Mouse (Mus musculus) macrophage (primary cell): ENCODE data around the gene Vmn1r225. TPM values are rescaled to one million over a fixed set of nuclear protein-coding genes. Genes with fewer than 3 reads are reported as not detected.
"Not testable (repeated sequence)": the region's sequence is repeated elsewhere in the genome, so short reads cannot be mapped to it uniquely, and the experiment has no call there.

ENCODE experiments used
- H3K27ac ChIP-seq: fragments of 350-480 bp; formaldehyde crosslinking; 2 replicates; pipeline ENCODE4 v1.9.0; 2021
- H3K36me3 ChIP-seq: fragments of 350-480 bp; formaldehyde crosslinking; 2 replicates; pipeline ENCODE4 v1.9.0; 2021; ENCODE audit errors: inconsistent target
- H3K4me3 ChIP-seq: fragments of 350-480 bp; formaldehyde crosslinking; 2 replicates; pipeline ENCODE4 v1.9.0; 2021; ENCODE audit errors: inconsistent target
- H3K79me2 ChIP-seq: fragments of 350-480 bp; formaldehyde crosslinking; 2 replicates; pipeline ENCODE4 v1.9.0; 2021; ENCODE audit errors: inconsistent target
- WGBS: methylation state at CpG from one replicate; pipeline ENCODE4 v1.1.7; 2026; ENCODE audit warnings: inconsistent platforms; ENCODE audit not compliant: missing documents; 5-methylcytosine and 5-hydroxymethylcytosine counted together
- polyA plus RNA-seq: library from polyadenylated mRNA; stranded (reverse); fragments of 250-400 nt; gene quantifications from 3 replicates; pipeline ENCODE4 v1.2.4, GENCODE M21; 2018; ENCODE audit warnings: inconsistent platforms
- total RNA-seq, 78 experiments: library from RNA; depleted of rRNA; stranded (reverse); fragments of 250-400 nt; gene quantifications; 1 replicate in 9 of 78; 2 replicates in 24 of 78; 3 replicates in 43 of 78; 4 replicates in 2 of 78; pipeline ENCODE4 v1.2.4; 2018; ENCODE audit warnings: inconsistent platforms in 56 of 78

Gene Vmn1r225
- total RNA-seq (2018; cell fraction: chromatin; rRNA removed): not detected
- total RNA-seq (2018; cell fraction: cytosol; rRNA removed): not detected
- not detected for total RNA-seq (2018; cell fraction: nucleus; rRNA removed)
- polyA plus RNA-seq: not detected in 3 replicates

GRCm38 (mm10) chr17:20497858-20498257, at the start of gene Vmn1r225:
TSS of gene Vmn1r225 (plus strand) at chr17:20498158.
- no peak within 1 kb of the TSS for H3K27ac ChIP-seq
- H3K4me3 ChIP-seq: no peak within 1 kb of the TSS
- no peaks in the 10 kb centered on the region for H3K79me2 ChIP-seq
- H3K36me3 ChIP-seq: no peaks in the 10 kb centered on the region

- Histone ChIP-seq H3K27ac (no peak overlapping the region), H3K36me3 (no peaks in the 10 kb centered on the region), H3K4me3 (no peak overlapping the region), H3K79me2 (no peaks in the 10 kb centered on the region)
- WGBS: 79% methylated on average over 3 of the region's 3 CpGs
Measured at GRCm38 (mm10) chr17:20473311-20473710, 24.6 kb upstream of the Vmn1r225 start.

DNA sequence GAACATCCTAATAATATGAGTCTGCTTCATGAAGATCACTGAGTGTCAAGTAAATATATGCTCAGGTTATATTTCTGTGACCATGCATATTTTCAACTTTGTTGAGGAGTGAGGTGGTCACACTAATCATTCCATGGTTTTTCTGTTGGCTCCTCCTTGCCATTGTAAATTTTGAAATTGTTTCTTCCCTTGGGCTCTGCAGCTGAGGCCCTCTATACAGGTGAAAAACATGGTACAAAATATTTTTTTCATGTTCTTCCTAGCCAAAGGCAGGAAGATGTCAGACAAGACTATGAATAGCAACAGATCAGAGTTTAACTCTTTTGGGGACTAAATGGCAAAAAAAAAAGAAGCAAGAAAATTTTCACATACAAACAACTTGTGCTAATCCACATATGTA, 16.7 kb upstream of the Vmn1r225 start, which contains the start of gene Vmn2r108:
Gene Vmn2r108 (minus strand): TSS at position 101 of the 400 bp plus-strand sequence.
- Histone ChIP-seq H3K79me2 (no peaks in the 10 kb centered on the region), H3K36me3 (no peaks in the 10 kb centered on the region), H3K27ac (no peak within 1 kb of the TSS), H3K4me3 (no peak within 1 kb of the TSS)

GRCm38 (mm10) chr17:20508247-20508646, 10.3 kb downstream of the Vmn1r225 start:
- H3K27ac ChIP-seq, H3K36me3 ChIP-seq, H3K79me2 ChIP-seq, H3K4me3 ChIP-seq: not testable (repeated sequence)

Other genes starting within 250 kb of the Vmn1r225 start
- not detected in 3 replicates for gene Vmn2r106, start 212.6 kb upstream of the Vmn1r225 start, polyA plus RNA-seq
- not detected in 3 replicates for gene Vmn2r107, start 152.9 kb upstream of the Vmn1r225 start, polyA plus RNA-seq
- gene Vmn1r224, start 84.0 kb upstream of the Vmn1r225 start, polyA plus RNA-seq: not detected in 3 replicates
- not detected in 3 replicates for gene Vmn2r108, start 16.8 kb upstream of the Vmn1r225 start, polyA plus RNA-seq
- not detected in 3 replicates for gene Vmn2r109, start 66.6 kb downstream of the Vmn1r225 start, polyA plus RNA-seq
- not detected in 3 replicates for gene Vmn2r110, start 98.3 kb downstream of the Vmn1r225 start, polyA plus RNA-seq
- not detected in 3 replicates for gene Fpr-rs3, start 126.7 kb downstream of the Vmn1r225 start, polyA plus RNA-seq
- gene Vmn1r226, start 184.7 kb downstream of the Vmn1r225 start, polyA plus RNA-seq: not detected in 3 replicates
- gene Vmn1r227, start 231.7 kb downstream of the Vmn1r225 start, polyA plus RNA-seq: not detected in 3 replicates